Mouse (Mus musculus) ES-Bruce4 (cell line): ENCODE results near the gene Pdzk1ip1. TPM values are rescaled to one million over a fixed set of nuclear protein-coding genes. Genes with fewer than 3 reads are reported as not detected.

Experiments
- H3K27ac ChIP-seq: 2 replicates; pipeline ENCODE4 v1.5.1; 2012; ENCODE audit warnings: low read length, inconsistent platforms; ENCODE audit not compliant: insufficient read depth
- H3K27me3 ChIP-seq: 2 replicates; pipeline ENCODE4 v1.6.1; 2012; ENCODE audit warnings: mild to moderate bottlenecking, low read length, inconsistent platforms; ENCODE audit not compliant: control insufficient read depth, poor library complexity, insufficient read depth, severe bottlenecking
- H3K36me3 ChIP-seq: 2 replicates; pipeline ENCODE4 v1.6.1; 2012; ENCODE audit warnings: inconsistent platforms, mild to moderate bottlenecking, low read length, moderate library complexity; ENCODE audit not compliant: control insufficient read depth, poor library complexity, insufficient read depth, severe bottlenecking
- H3K4me1 ChIP-seq: one replicate; pipeline ENCODE4 v1.8.1; 2011; ENCODE audit warnings: low read length; ENCODE audit not compliant: control insufficient read depth, insufficient read depth
- H3K4me3 ChIP-seq: 2 replicates; pipeline ENCODE4 v1.5.1; 2011; ENCODE audit warnings: low read depth, mild to moderate bottlenecking, low read length
- H3K9ac ChIP-seq: 2 replicates; pipeline ENCODE4 v1.6.1; 2012; ENCODE audit warnings: low read depth, mild to moderate bottlenecking, inconsistent platforms; ENCODE audit not compliant: poor library complexity, severe bottlenecking
- H3K9me3 ChIP-seq: replicated peaks from 2 replicates; pipeline ENCODE4 v1.6.1; 2012; ENCODE audit warnings: mild to moderate bottlenecking, low read length, inconsistent platforms; ENCODE audit not compliant: control insufficient read depth, poor library complexity, insufficient read depth, severe bottlenecking
- CTCF ChIP-seq: IDR thresholded peaks from one replicate; pipeline ENCODE4 v1.8.1; 2011; ENCODE audit warnings: low read depth, low read length
- EP300 ChIP-seq: IDR thresholded peaks from 2 replicates; pipeline ENCODE4 v1.6.1; 2011; ENCODE audit warnings: low read depth, low read length; ENCODE audit not compliant: insufficient read depth
- POLR2A ChIP-seq: IDR thresholded peaks from one replicate; pipeline ENCODE4 v1.8.1; 2011; ENCODE audit warnings: low read length; ENCODE audit not compliant: insufficient read depth
- polyA plus RNA-seq: library from polyadenylated mRNA; stranded (reverse); fragments of >200 nt; gene quantifications from 2 replicates; pipeline ENCODE4 v1.2.4, GENCODE M21; 2011; ENCODE audit warnings: low read depth; ENCODE audit not compliant: missing spikeins, insufficient read depth, insufficient read length

The Pdzk1ip1 gene
- polyA plus RNA-seq, 1 experiment, result 4.7 TPM

- no peaks in the 10 kb centered on the region for H3K36me3 ChIP-seq
- H3K4me3 ChIP-seq, result no peak overlapping the region
- no peaks in the 10 kb centered on the region for H3K4me1 ChIP-seq
- H3K9ac ChIP-seq, result no peak overlapping the region
- no peak overlapping the region for H3K27ac ChIP-seq
- H3K27me3 ChIP-seq, result no peaks in the 10 kb centered on the region
- H3K9me3 ChIP-seq, result no peaks in the 10 kb centered on the region
- TF ChIP-seq CTCF, result no peak
- TF ChIP-seq EP300, result no peak
- no peak for TF ChIP-seq POLR2A
These were observed 8.6 kb upstream of the Pdzk1ip1 start for GRCm38 (mm10) chr4:115079821-115080349.

GRCm38 (mm10) chr4:115083031-115083430, 5.5 kb upstream of the Pdzk1ip1 start:
- no peaks in the 10 kb centered on the region for H3K4me1 ChIP-seq
- no peaks in the 10 kb centered on the region for H3K36me3 ChIP-seq
- H3K27me3 ChIP-seq, result no peaks in the 10 kb centered on the region
- no peak for TF ChIP-seq POLR2A
- TF ChIP-seq CTCF, result no peak
- TF ChIP-seq EP300, result no peak
- no peaks in the 10 kb centered on the region for H3K9me3 ChIP-seq
- no peak overlapping the region for H3K4me3 ChIP-seq
- no peak overlapping the region for H3K27ac ChIP-seq
- no peak overlapping the region for H3K9ac ChIP-seq

DNA sequence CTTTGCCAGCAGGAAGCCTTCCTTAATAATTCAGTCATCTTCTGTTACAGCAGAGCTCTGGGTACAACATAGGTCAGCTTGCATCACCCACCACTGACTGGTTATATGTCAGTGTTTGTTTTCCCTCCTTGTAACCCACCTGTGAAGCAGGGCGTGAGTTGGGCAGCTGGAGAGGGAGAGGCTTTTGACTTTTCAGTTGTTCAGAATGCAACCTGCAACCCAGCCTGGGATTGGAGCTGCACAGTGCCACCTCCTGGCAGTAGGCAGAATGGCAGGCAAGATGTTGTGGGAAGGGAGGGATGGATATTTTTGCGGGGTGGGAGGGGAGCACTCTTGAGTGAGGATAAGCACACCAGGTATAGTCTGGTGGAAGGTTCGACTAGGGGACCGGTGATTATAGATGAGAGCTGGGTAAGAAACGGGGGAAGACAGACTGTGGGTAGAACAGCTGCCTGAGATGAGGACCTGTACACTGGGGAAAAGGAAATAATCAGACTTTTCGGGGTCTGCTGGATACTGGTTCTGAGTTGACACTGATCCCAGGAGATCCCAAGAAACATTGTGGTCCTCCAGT, 2.9 kb upstream of the Pdzk1ip1 start:
- peaks cover 2% of the 10 kb centered on the region for H3K4me1 ChIP-seq
- H3K4me3 ChIP-seq, result no peak overlapping the region
- H3K27ac ChIP-seq, result no peak overlapping the region
- TF ChIP-seq CTCF (peak; percentile 97), POLR2A (no peak)
- H3K9me3 ChIP-seq, result no peaks in the 10 kb centered on the region
- no peaks in the 10 kb centered on the region for H3K36me3 ChIP-seq
- no peak overlapping the region for H3K9ac ChIP-seq
- no peaks in the 10 kb centered on the region for H3K27me3 ChIP-seq

DNA sequence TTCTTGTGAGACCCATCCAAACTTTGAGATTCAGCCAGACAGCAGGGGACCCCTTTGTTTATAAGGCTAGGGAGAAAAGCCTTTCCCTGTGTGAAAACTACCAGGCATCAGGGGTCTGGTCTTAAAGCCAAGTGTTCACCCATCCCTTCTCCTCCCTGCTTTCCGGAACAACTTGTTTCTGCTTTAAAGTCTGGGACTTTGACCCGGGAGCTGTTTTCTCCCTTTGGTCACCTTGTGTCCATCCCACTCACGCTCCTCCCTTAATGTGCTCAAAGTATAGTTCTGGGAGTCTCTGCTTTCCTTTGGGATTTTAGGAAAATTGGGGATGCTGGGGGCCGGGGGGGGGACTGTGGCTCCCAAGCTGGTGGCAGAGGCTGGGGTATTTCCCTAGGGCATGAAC, 2.3 kb upstream of the Pdzk1ip1 start:
- Histone ChIP-seq H3K27me3 (no peaks in the 10 kb centered on the region), H3K4me3 (no peak overlapping the region), H3K36me3 (no peaks in the 10 kb centered on the region), H3K9ac (no peak overlapping the region), H3K9me3 (no peaks in the 10 kb centered on the region), H3K4me1 (peaks cover 2% of the 10 kb centered on the region), H3K27ac (no peak overlapping the region)
- TF ChIP-seq CTCF, result no peak
- no peak for TF ChIP-seq POLR2A
- TF ChIP-seq EP300, result no peak

DNA sequence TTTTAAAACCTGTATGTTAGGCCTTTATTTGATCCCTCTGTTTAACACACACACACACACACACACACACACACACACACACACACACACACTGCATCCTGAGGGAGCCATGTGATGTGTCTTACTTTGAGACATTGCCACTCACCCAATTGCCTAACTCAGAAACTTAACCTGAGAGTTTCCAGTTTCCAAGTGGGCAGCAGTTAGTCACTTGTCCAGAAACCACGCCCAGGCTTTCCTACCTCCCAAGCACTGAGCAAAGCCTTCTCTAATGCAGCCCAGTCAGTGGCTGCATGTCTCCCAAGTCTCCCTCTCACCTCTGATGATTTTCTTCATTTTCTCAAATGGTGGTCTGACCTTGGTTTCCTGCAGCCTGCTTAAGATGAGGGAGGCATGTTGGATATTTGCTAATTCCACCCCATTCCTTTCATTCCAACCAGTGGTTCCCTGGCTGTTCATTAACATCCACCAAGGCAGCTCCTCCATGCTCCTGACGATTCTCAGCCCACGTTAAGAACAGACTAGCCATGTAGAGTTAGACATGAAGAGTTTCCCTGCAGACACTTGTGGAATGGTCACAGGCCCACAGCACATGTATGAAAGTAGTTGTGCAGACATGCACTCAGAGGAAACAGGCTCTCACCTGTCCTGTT, 1.6 kb upstream of the Pdzk1ip1 start:
- TF ChIP-seq EP300 (no peak), CTCF (no peak), POLR2A (no peak)
- Histone ChIP-seq H3K4me1 (peaks cover 2% of the 10 kb centered on the region), H3K4me3 (no peak overlapping the region), H3K36me3 (no peaks in the 10 kb centered on the region), H3K27ac (no peak overlapping the region), H3K27me3 (no peaks in the 10 kb centered on the region), H3K9me3 (no peaks in the 10 kb centered on the region), H3K9ac (no peak overlapping the region)

DNA sequence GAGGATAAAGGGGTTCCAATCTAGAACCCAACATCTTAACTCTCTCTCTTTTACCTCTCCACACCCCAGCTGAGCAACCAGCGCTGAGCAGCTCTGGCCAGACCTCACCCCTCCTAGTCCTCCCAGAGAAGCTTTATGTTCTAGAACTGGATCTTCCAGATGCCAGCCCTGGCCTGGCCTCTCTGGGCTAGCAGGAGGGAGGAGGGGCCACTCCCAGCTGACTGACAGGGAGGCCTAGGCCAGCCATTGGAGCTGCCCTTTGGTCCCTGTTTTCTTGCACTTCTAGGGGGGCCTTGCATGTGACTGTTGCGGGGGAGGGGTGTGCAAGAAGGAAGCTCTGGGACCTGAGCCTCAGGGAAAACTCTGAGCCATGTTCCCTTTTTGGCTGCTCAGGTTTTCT, 2.1 kb downstream of the Pdzk1ip1 start:
- no peak overlapping the region for H3K9ac ChIP-seq
- H3K27me3 ChIP-seq, result no peaks in the 10 kb centered on the region
- H3K4me1 ChIP-seq, result peaks cover 2% of the 10 kb centered on the region
- no peak for TF ChIP-seq POLR2A
- no peak for TF ChIP-seq CTCF
- no peak for TF ChIP-seq EP300
- H3K9me3 ChIP-seq, result no peaks in the 10 kb centered on the region
- no peak overlapping the region for H3K4me3 ChIP-seq
- no peak overlapping the region for H3K27ac ChIP-seq
- H3K36me3 ChIP-seq, result no peaks in the 10 kb centered on the region
